Mouse (Mus musculus) thymus, adult 2 months (tissue): ENCODE measurements at regions not wholly inside any gene's neighbourhood (a gene's known extent, or its start where the extent isn't known, plus 50 kb on each side); places are given as distances from the start of the nearest gene placed in this dataset.

ENCODE experiments used
- CTCF ChIP-seq: fragments of 200-500 bp; IDR thresholded peaks from 2 replicates; pipeline ENCODE4 v1.5.1; 2012; ENCODE audit warnings: mild to moderate bottlenecking, control low read depth, low read length, moderate library complexity, borderline replicate concordance; ENCODE audit not compliant: control insufficient read depth, poor library complexity, insufficient read depth; ENCODE audit errors: extremely low read depth
- POLR2A ChIP-seq: fragments of 200-500 bp; IDR thresholded peaks from 2 replicates; pipeline ENCODE4 v1.6.1; 2012; ENCODE audit warnings: mild to moderate bottlenecking, low read length, control low read depth, moderate library complexity; ENCODE audit not compliant: control insufficient read depth, poor library complexity, insufficient read depth; ENCODE audit errors: extremely low read depth

DNA sequence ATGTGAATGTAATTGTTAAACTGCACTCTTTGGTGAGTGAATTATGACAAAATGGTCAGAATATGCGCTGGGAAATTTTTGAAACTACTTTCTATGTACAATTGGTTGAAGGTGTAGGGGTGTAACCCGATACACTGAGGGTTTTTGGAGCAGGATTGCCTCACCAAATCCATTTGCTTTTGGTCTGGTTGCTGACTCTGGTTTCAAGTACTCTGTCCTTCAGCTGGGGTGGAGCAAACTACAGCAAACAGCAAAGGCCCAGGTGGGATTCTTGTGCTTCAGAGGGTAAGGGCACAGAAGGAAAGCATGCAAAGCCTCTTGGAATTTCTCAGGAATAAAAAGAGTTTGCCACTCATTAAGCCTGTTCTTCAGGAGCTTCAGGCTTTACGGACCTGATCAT, 316.8 kb upstream of the Btbd3 start:
- TF ChIP-seq CTCF (no peak), POLR2A (no peak)
